Mouse (Mus musculus) retina, postnatal 7 days (tissue): ENCODE data around the gene Gm44973.
A peak's percentile ranks its signal among the peaks of the same experiment; 100 is the strongest.
"Not testable (repeated sequence)": the region's sequence is repeated elsewhere in the genome, so short reads cannot be mapped to it uniquely, and the experiment has no call there.

Experiments used
- DNase-seq: peaks from one replicate; pipeline ENCODE4 v3.0.0-alpha.2; 2012; ENCODE audit warnings: low read depth, low spot score

Gene Gm44973

GRCm38 (mm10) chr7:5015118-5016001, at the start of gene Gm44973:
TSS of gene Gm44973 (plus strand) at chr7:5015496.
- peak; percentile 91 for DNase-seq

- DNase-seq: no peak
Measured at GRCm38 (mm10) chr7:4971068-4971467, 44.2 kb upstream of the Gm44973 start, which contains the start of gene Sbk3. TSS of gene Sbk3 (minus strand) at chr7:4971168.

GRCm38 (mm10) chr7:4971710-4972109, 43.6 kb upstream of the Gm44973 start:
- no peak for DNase-seq

DNA sequence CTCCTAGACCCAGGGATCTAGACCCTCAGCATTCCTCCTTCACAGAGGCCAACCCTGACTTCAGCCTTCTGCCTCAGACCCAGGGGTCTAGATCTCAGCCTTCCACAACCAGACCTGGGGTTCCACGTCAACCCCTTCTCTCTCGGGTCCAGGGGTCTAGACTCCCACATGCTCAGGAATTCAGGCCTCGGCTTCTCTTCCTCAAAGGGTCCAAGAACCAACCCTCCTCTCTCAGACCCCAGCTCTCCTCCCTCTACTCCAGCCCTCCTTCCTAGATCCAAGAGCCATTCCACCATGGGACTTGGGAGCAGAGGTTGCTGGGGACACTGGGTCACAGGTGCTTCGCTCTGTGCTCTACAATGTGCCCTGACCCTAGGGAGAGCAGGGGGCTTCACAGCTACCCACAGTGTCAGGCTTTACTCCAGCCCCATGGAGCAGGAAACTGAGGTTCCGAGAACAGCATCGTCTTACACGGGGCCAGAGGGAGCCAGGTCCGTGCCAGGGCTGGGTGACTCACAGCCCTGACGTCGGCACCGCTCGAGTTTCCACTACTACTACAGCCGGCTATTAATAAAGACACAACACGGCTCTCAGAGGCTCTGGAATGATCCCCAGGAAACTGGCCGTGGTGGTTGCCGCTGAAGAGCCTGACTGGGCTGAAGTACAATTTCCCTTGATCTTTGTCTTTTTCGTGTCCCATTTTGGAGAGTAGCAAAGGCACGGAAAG, 42.8 kb upstream of the Gm44973 start:
- no peak for DNase-seq

DNA sequence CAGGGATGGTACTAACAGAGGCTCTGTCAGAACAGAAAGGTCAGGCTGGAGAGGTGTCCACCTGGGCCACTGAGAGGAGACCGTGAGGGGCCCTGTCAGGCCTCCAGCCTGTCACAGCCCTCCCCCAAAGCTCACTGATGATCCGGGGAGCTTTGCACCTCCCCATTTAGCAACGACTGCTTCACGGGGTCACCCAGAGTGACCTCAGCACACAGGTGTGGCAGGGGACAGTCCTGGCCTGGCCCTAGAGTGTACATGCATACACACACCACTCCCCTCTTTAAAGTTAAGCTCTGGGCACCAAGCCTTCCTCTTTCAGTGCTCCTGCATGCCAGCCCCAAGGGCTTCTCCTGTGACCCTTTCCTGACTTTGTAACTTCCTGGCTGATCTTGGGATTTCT, 39.8 kb upstream of the Gm44973 start:
- DNase-seq: no peak

GRCm38 (mm10) chr7:4976832-4977231, 38.5 kb upstream of the Gm44973 start:
- DNase-seq: no peak

- no peak for DNase-seq
Measured at GRCm38 (mm10) chr7:4988250-4988649, 27.0 kb upstream of the Gm44973 start.

DNA sequence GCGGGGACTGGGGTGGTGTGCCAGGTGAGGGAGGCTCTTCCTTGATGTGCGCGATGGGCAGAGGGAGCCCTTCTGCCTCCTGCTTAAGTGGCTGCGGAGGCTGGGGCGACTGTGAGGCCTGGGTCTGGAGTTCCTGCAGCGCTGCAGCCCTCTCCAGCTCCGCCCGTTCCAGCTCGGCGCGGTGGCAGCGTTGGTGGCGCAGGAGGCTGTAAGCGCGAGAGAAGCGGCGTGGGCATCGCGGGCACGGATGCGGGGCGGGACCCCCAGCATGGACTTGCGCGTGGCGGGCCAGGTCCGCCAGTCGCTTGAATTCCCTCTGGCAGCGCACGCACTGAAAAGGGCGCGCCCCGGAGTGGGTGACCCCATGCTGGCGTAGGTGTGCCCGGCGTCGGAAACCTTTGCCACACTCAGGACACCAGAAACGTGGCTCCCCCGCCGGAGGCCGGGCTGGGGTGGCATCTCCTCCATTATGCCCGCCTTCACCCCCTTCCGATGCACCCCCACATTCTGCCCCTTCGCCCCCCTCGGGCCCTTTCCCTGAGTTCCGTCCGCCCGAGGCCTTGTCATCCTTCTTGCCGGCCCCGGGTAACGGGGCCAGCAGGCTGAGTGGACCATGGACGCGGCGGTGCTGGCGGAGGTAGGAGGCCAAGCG, 21.8 kb upstream of the Gm44973 start:
- no peak for DNase-seq

- DNase-seq: no peak
Measured at GRCm38 (mm10) chr7:4993999-4994788, 21.1 kb upstream of the Gm44973 start.

DNA sequence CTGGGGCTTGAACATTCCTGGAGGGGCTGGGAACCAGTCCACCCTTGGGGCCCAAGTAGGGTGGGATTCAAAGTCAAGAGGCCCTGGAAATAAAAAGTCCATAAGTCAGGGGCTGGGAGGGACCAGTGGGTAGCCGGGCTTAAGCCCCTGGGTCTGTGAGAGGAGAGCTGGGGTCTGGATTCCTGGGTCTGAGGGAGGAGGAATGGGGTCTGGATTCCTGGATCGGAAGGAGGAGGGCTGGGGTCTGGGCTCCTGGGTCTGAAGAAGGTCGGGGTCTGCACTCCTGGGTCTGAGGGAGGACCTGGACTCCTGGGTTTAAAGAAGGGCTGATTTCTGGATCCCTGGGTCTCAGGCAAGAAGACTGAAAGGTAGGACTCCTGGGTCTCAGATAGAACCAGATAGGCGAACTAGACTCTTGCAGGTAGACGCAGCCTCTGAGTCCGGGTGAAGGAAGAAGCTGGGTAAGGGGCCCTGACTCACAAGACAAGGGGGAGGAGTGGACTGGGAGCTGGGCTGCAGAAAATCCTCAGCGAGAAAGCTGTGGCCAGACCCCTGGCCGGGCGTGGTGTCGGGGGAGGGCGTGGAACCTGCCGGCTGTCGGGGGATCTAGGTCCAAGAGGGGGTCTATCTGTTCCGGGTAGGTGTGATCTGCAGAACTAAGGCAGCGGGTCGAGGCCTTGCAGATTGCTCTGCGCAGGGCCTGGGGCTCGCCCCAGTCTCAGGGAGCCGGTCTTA, 19.9 kb upstream of the Gm44973 start:
- no peak for DNase-seq

DNA sequence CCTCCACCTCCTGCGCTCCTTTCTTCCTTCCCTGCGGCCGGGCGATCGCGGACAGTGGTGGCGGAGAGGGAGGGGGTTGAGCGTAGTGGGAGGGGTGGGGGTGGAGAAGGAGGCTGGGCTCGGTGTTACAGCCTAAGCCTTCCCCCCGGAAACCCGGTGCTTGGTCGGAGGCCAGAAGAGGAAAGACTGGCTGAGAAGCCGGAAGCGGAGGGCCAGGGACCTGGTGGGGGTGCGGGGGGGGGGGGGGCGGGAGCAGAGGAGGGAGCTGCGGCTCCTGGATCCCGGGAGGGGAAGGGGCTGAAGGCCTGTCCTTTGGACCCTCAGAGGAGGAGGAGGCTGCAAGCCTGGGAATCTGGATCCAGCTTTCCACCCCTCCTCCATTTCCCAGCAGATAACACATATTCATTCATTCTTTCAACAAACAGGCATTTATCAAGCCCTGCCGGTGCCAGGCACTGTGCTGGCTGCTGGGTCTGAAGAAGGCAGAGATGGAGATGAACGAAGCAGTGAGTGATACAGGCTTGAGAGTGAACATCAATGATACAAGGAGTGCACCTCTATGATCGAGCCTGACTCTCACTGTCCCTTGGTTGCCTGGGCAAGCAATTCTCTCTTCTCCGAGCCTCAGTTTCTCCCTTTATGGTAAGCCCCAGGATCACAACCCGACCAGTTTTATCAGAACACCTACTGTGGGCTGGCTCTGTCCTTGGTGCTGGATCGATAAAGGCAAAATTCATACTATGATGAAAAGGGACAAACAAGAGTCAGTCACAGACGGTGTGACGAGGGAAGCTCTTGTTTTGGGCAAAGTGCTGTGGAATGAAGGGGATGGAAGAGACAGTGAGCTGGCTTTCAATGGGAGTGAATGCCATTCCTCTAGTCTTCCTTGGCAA, 19.0 kb upstream of the Gm44973 start, which contains the start of gene Zfp579:
Zfp579 (minus strand) TSS at position 156 of the 893 bp plus-strand sequence.
- DNase-seq: peak; percentile 90

DNA sequence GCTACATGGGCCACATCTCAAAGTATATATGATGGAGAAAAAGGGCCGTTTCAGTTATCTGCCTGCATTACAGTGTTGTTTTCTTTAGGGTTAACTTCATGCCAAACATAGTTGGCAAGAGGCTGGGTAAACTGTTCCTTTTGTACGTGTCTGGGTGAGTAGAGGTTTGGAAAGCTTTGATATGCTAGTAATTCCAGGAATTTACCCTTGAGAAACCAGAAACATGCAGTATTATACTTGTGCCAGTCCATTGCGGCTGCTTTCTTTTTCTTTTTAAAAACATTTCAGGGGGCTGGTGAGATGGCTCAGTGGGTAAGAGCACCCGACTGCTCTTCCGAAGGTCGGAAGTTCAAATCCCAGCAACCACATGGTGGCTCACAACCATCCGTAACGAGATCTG, 18.4 kb upstream of the Gm44973 start:
- no peak for DNase-seq

DNA sequence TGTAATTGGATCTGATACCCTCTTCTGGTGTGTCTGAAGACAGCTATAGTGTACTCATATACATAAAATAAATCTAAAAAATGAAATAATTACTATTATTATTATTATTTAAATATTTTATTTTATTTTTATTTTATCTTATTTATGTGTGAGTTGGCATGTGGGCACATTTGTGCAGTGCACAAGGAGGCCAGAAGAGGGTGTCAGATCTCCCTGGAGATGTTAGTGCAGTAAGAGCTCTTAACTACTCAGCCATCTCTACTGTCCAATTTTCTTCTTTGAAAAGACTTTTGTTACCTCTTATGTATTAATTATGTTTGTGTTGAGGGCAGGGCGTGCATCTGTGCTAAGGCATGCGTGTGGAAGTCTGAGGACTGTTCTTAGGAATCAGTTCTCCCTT, 15.4 kb upstream of the Gm44973 start:
- no peak for DNase-seq

- not testable (repeated sequence) for DNase-seq
Measured at GRCm38 (mm10) chr7:5002876-5003275, 12.4 kb upstream of the Gm44973 start.

DNA sequence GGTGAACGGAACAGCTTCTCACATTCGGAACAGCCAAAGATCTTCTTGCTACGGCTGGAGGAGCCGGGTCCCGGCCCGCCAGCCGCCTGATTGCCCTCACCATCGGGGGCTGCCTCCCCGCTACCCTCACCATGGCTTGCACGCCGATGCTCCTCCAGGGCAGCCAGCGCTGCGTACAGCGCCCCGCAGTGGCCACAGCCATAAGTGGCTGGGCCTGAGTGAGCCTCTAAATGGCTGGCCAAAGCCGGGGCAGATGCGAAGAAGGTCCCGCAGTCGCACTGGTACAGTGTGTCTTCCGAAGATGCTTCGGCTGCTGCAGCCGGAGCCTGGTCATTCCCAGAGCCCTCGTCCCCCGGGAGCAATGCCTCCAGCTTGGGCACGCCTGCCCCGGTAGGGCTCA, 7.1 kb upstream of the Gm44973 start:
- DNase-seq: no peak

DNA sequence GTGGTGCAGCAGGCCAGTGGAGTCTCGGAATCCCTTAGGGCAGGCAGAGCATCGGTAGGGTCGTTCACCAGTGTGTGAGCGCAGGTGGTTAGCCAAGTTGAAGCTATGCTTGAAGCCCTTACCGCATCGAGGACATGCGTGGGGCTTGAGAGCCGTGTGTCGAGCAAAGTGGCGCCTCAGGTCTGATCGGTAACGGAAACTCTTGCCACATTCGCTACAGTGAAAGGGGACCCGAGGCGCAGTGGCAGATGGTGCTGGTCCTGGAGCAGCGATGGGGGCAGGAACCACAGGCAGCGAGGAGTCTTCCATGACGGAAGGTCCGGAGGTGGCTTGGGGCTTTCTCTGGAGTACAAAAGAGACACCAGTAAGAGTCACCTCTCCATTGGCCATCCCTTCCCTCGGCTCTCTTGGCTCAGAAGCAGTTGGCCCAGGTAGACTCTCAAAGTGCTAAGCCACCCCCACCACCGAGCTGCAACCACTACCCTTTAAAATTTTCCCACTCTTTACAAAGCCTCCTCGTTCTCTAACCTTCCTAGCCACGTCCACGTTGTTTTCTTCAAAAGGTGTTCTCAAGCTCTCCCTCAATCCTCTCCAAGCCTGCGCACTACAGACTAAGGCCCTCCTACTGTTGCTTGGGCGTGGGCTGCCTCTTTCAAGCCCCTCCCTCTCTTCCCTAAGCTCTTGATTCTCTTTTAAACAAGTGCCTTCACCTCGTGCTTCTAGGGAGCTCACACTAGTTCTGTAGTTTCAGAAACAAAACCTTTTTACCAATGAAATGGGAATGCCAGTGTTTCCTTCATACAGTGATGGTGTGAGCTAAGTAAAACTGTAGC, 2.4 kb upstream of the Gm44973 start:
- DNase-seq: no peak

GRCm38 (mm10) chr7:5014251-5015117, 812 bp upstream of the Gm44973 start, which contains the start of the genes Zfp524 and Fiz1:
TSS of gene Zfp524 (plus strand) at chr7:5014415.
TSS of gene Fiz1 (minus strand) at chr7:5014697.
- DNase-seq: peak; percentile 98

DNA sequence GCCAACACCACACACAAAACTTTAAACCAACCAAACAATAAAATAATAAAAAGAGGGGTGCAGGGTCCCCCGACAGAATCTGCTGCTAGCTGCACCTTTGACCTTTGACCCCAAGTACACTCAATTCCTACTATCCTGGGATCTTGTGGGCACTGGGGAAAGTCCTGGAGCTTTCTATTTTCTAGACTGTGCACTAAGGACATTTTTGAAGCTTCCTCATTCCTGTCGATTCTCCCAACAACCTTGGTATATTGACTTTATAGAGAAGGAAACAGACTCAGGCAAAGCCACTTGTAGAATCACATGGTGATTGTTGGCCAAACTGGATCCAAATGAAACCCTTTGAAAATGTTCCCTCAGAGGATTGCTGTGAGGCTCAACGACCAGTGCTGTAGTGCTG, 761 bp downstream of the Gm44973 start:
- no peak for DNase-seq
